Mouse (Mus musculus) spleen, adult 2 months (tissue): ENCODE measurements around the gene Ints4.

ENCODE experiments used
- CTCF ChIP-seq: fragments of 200-500 bp; IDR thresholded peaks from 2 replicates; pipeline ENCODE4 v1.5.1; 2011; ENCODE audit warnings: mild to moderate bottlenecking, inconsistent platforms; ENCODE audit not compliant: insufficient read depth, insufficient read length, insufficient replicate concordance; ENCODE audit errors: extremely low read depth
- POLR2A ChIP-seq: fragments of 200-500 bp; IDR thresholded peaks from 2 replicates; pipeline ENCODE4 v1.6.1; 2011; ENCODE audit warnings: low read depth, low read length, inconsistent platforms

- TF ChIP-seq POLR2A (no peak), CTCF (no peak)
These were observed 109.7 kb downstream of the Ints4 start for GRCm38 (mm10) chr7:97590488-97590887.
